In the genomic region with DNA sequence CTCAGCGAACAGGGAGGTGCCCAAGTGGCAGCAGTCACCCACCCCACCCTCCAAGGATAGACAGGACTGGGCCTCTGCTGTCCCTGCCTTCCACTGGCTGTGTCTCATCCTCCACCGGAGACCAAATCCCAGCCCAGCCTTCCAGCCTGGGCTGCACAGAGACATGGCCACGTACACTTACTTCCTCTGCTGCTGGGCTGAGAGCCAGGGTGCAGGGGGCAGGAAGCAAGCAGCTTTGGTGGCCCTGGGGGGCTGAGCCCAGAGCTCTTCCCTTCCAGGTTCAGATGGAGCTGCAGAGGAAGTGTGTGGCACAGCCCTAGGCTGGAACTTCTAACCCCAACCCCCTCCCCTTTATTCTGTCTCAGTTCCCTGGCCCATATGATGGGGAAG, we compare ENCODE assay signal across 9 mouse cellular contexts. TPM values are rescaled to one million over a fixed set of nuclear protein-coding genes. Genes with fewer than 3 reads are reported as not detected.
DNase-seq lines count a peak whose midpoint lies in the region; ATAC-seq lines count a peak whose summit lies in the region.
"Had no signal": no experiment of that assay in that cellular context is flagged by ENCODE, and none has a peak within 500 bp of the region (broad histone marks: within the 10 kb centered on the region; RNA-seq: fewer than 3 reads in every experiment).

No protein-coding gene starts in this region.

- DNase-seq in thymus, postnatal 4 days: peak; percentile 39
- no peak for DNase-seq in thymus, postnatal 10 days (ENCODE audit: low spot score in 2 of 2)
- peak; percentile 77 to 78 for DNase-seq in heart, postnatal 10 days
- no peak for DNase-seq in limb, embryonic 10.5 days (ENCODE audit: low spot score)
- no peak for DNase-seq in cerebellum, postnatal 4 days (ENCODE audit: low spot score in 2 of 2)
- no peak for DNase-seq in embryo, embryonic 9.5 days (ENCODE audit: extremely low spot score)

- H3K27me3 ChIP-seq in limb, embryonic 10.5 days (ENCODE audit: low read depth, poor library complexity, severe bottlenecking): peaks cover 35% of the 10 kb centered on the region
- peaks cover 17% of the 10 kb centered on the region for H3K27me3 ChIP-seq in midbrain, embryonic 16.5 days (ENCODE audit: control insufficient read depth, insufficient read depth, low read depth, low read length)

- H3K4me2 ChIP-seq in midbrain, embryonic 16.5 days (ENCODE audit: low read length): no peak overlapping the region

- peak overlapping the region; percentile 32; the same call in 1 of the 2 replicates for H3K27ac ChIP-seq in limb, embryonic 10.5 days
- peak overlapping the region; percentile 2; the same call in 1 of the 2 replicates for H3K27ac ChIP-seq in midbrain, embryonic 16.5 days (ENCODE audit: low read length)

- H3K4me1 ChIP-seq in limb, embryonic 10.5 days: peaks cover 37% of the 10 kb centered on the region
- H3K4me1 ChIP-seq in midbrain, embryonic 16.5 days (ENCODE audit: control insufficient read depth, insufficient read depth, low read length): peaks cover 8% of the 10 kb centered on the region

- 0 out of 2 replicates have a peak overlapping the region, but pooled peaks have one; percentile 14 for H3K9ac ChIP-seq in midbrain, embryonic 16.5 days (ENCODE audit: low read depth, low read length)

- no peak overlapping the region for H3K4me3 ChIP-seq in limb, embryonic 10.5 days
- H3K4me3 ChIP-seq in midbrain, embryonic 16.5 days (ENCODE audit: low read depth, low read length): no peak overlapping the region

- no peak for ATAC-seq in midbrain, embryonic 16.5 days
- ATAC-seq in cerebellum, adult (ENCODE audit: insufficient number of reproducible peaks, low FRiP score, low TSS enrichment): no peak

- intact Hi-C loops in heart, postnatal 10 days (cut with DNase I): loop anchor here (2.0 to 5.0 kb wide), 2 partner anchors 16 to 354 kb away; no protein-coding TSS in a partner anchor

- WGBS in limb, embryonic 10.5 days: 72% methylated on average over 3 of the region's 3 CpGs
- WGBS in midbrain, embryonic 16.5 days: 72% methylated on average over 3 of the region's 3 CpGs

- H3K36me3 ChIP-seq in limb, embryonic 10.5 days: peaks cover 6% of the 10 kb centered on the region; the same call in 1 of the 2 replicates
- H3K36me3 ChIP-seq in midbrain, embryonic 16.5 days (ENCODE audit: control insufficient read depth, insufficient read depth, low read length): no peaks in the 10 kb centered on the region

- H3K9me3 ChIP-seq in limb, embryonic 10.5 days (replicated peaks): no peaks in the 10 kb centered on the region
- H3K9me3 ChIP-seq in midbrain, embryonic 16.5 days (replicated peaks; ENCODE audit: control insufficient read depth, low read length, poor library complexity, severe bottlenecking): no peaks in the 10 kb centered on the region

RNA-seq across cellular contexts. Expression of a gene that starts 29.4 kb away (rescaled TPM):
- total RNA-seq in heart, postnatal 10 days (2021): not detected
- not detected in 2 replicates for polyA plus RNA-seq in limb, embryonic 10.5 days (2016; fragmentation: Nextera tagmentation; extraction: Ambion mirVana)
- polyA plus RNA-seq in midbrain, embryonic 16.5 days (2015; fragmentation: Nextera tagmentation; extraction: Ambion mirVana): 0.26 TPM in 1 of 2 replicates, not detected in the other
- polyA plus RNA-seq: large intestine, adult 2 months had no signal

RNA-seq across cellular contexts. Expression of a gene that starts 45.3 kb away (rescaled TPM):
- 10 to 100 TPM; 25.5 to 27.5 TPM for total RNA-seq in heart, postnatal 10 days (2021)
- polyA plus RNA-seq in limb, embryonic 10.5 days (2016; fragmentation: Nextera tagmentation; extraction: Ambion mirVana): 84.2 and 86.1 TPM in 2 replicates
- polyA plus RNA-seq in midbrain, embryonic 16.5 days (2015; fragmentation: Nextera tagmentation; extraction: Ambion mirVana): 30.8 and 37.7 TPM in 2 replicates

RNA-seq across cellular contexts. Expression of a gene that starts 49.2 kb away (rescaled TPM):
- total RNA-seq in heart, postnatal 10 days (2021): 10 to 100 TPM; 35.3 to 38.0 TPM
- polyA plus RNA-seq in limb, embryonic 10.5 days (2016; fragmentation: Nextera tagmentation; extraction: Ambion mirVana): 1.3 and 1.5 TPM in 2 replicates
- 0.77 and 1.2 TPM in 2 replicates for polyA plus RNA-seq in midbrain, embryonic 16.5 days (2015; fragmentation: Nextera tagmentation; extraction: Ambion mirVana)

Comparison
In these comparisons a context has a peak if more than half of its experiments do, and no peak if none do; other contexts are left out.
1. DNase-seq: peak in thymus, postnatal 4 days (single experiment) and heart, postnatal 10 days (2 of 2); none in thymus, postnatal 10 days (0 of 2), limb, embryonic 10.5 days (single experiment), cerebellum, postnatal 4 days (0 of 2) and embryo, embryonic 9.5 days (single experiment).